Mouse (Mus musculus) MEL (cell line): Measurements from ENCODE around the gene Lrrc20. TPM values are rescaled to one million over a fixed set of nuclear protein-coding genes. Genes with fewer than 3 reads are reported as not detected.
A peak's percentile ranks its signal among the peaks of the same experiment; 100 is the strongest.

ENCODE experiments used
- DNase-seq: peaks from one replicate; pipeline ENCODE4 v3.0.0; 2011; ENCODE audit warnings: low read depth, low spot score
- H3K27ac ChIP-seq: 2 replicates; pipeline ENCODE4 v1.5.1; 2012; ENCODE audit warnings: low read depth, mild to moderate bottlenecking, control low read depth, low read length, moderate library complexity; ENCODE audit not compliant: control insufficient read depth
- H3K27me3 ChIP-seq, 2 experiments: fragments of 150-350 bp in 1 of 2; sonication (generic) in 1 of 2; 2 replicates each; pipeline ENCODE4 v1.6.1; 2012; ENCODE audit warnings: low read length in 2 of 2, mild to moderate bottlenecking in 2 of 2, improper control_type of control experiment in 1 of 2, moderate library complexity in 1 of 2; ENCODE audit not compliant: insufficient read depth in 2 of 2, control insufficient read depth in 1 of 2
- H3K36me3 ChIP-seq, 2 experiments: 2 replicates each; pipeline ENCODE4 v1.6.1; 2012 to 2014; ENCODE audit warnings: low read length in 2 of 2, improper control_type of control experiment in 1 of 2, inconsistent platforms in 1 of 2, mild to moderate bottlenecking in 1 of 2; ENCODE audit not compliant: insufficient read depth in 2 of 2, control insufficient read depth in 1 of 2
- H3K4me1 ChIP-seq, 2 experiments: fragments of 150-350 bp in 1 of 2; sonication (generic) in 1 of 2; 2 replicates each; pipeline ENCODE4 v1.6.1; 2012; ENCODE audit warnings: low read length in 2 of 2, improper control_type of control experiment in 1 of 2, mild to moderate bottlenecking in 1 of 2; ENCODE audit not compliant: insufficient read depth in 2 of 2, control insufficient read depth in 1 of 2
- H3K4me3 ChIP-seq, 2 experiments: fragments of 150-350 bp in 1 of 2; sonication (generic) in 1 of 2; 2 replicates each; pipeline ENCODE4 v1.5.1; 2012; ENCODE audit warnings: low read depth in 2 of 2, low read length in 2 of 2, mild to moderate bottlenecking in 2 of 2, moderate library complexity in 2 of 2, control low read depth in 1 of 2, improper control_type of control experiment in 1 of 2; ENCODE audit not compliant: control insufficient read depth in 1 of 2, insufficient read depth in 1 of 2
- H3K79me2 ChIP-seq: 2 replicates; pipeline ENCODE4 v1.6.1; 2012; ENCODE audit warnings: mild to moderate bottlenecking, low read length, moderate library complexity; ENCODE audit not compliant: control insufficient read depth, poor library complexity, insufficient read depth
- H3K9ac ChIP-seq: 2 replicates; pipeline ENCODE4 v1.6.1; 2012; ENCODE audit warnings: low read depth, mild to moderate bottlenecking, control low read depth, low read length, moderate library complexity; ENCODE audit not compliant: control insufficient read depth, poor library complexity, severe bottlenecking
- H3K9me3 ChIP-seq: fragments of 150-350 bp; sonication (generic); replicated peaks from 2 replicates; pipeline ENCODE4 v1.6.1; 2012; ENCODE audit warnings: mild to moderate bottlenecking, low read length, improper control_type of control experiment, moderate library complexity; ENCODE audit not compliant: insufficient read depth
- CTCF ChIP-seq, 3 experiments: IDR thresholded peaks in 2 of 3; conservative IDR thresholded peaks in 1 of 3; 2 replicates each; pipeline ENCODE4 v1.5.1; 2011 to 2012; ENCODE audit warnings: low read length in 3 of 3, low read depth in 2 of 3, mild to moderate bottlenecking in 2 of 3, improper control_type of control experiment in 1 of 3, inconsistent platforms in 1 of 3, mixed read lengths in 1 of 3, moderate library complexity in 1 of 3; ENCODE audit not compliant: control insufficient read depth in 1 of 3, insufficient read depth in 1 of 3, poor library complexity in 1 of 3, severe bottlenecking in 1 of 3
- EP300 ChIP-seq, 2 experiments: IDR thresholded peaks; 2 replicates each; pipeline ENCODE4 v1.6.1; 2011; ENCODE audit warnings: improper control_type of control experiment in 2 of 2, low read length in 2 of 2, low read depth in 1 of 2, mild to moderate bottlenecking in 1 of 2
- GABPA ChIP-seq: IDR thresholded peaks from 2 replicates; pipeline ENCODE4 v1.6.1; 2012; ENCODE audit warnings: low read depth, mild to moderate bottlenecking, inconsistent platforms, low read length, improper control_type of control experiment, moderate library complexity
- KAT2A ChIP-seq: conservative IDR thresholded peaks from 2 replicates; pipeline ENCODE4 v1.6.1; 2012; ENCODE audit warnings: low read depth, low read length, improper control_type of control experiment, inconsistent platforms
- MAZ ChIP-seq: IDR thresholded peaks from 2 replicates; pipeline ENCODE4 v1.6.1; 2012; ENCODE audit warnings: low read depth, mild to moderate bottlenecking, inconsistent platforms, low read length, improper control_type of control experiment
- MEF2A ChIP-seq: IDR thresholded peaks from 2 replicates; pipeline ENCODE4 v1.6.1; 2014; ENCODE audit warnings: low read depth, mild to moderate bottlenecking, inconsistent platforms, low read length, improper control_type of control experiment; ENCODE audit not compliant: poor library complexity, insufficient replicate concordance, severe bottlenecking; ENCODE audit errors: extremely low read depth
- MYB ChIP-seq: IDR thresholded peaks from 2 replicates; pipeline ENCODE4 v1.6.1; 2011; ENCODE audit warnings: mild to moderate bottlenecking, low read depth, low read length, improper control_type of control experiment
- MYC ChIP-seq: IDR thresholded peaks from 2 replicates; pipeline ENCODE4 v1.6.1; 2011; ENCODE audit warnings: low read depth, mild to moderate bottlenecking, low read length, improper control_type of control experiment, moderate library complexity
- NELFE ChIP-seq: IDR thresholded peaks from 2 replicates; pipeline ENCODE4 v1.6.1; 2011; ENCODE audit warnings: low read depth, low read length, improper control_type of control experiment
- POLR2A ChIP-seq, 2 experiments: IDR thresholded peaks; 2 replicates each; pipeline ENCODE4 v1.6.1; 2011 to 2012; ENCODE audit warnings: low read length in 2 of 2, mild to moderate bottlenecking in 2 of 2, control low read depth in 1 of 2, improper control_type of control experiment in 1 of 2, low read depth in 1 of 2, moderate library complexity in 1 of 2; ENCODE audit not compliant: control insufficient read depth in 1 of 2, insufficient read depth in 1 of 2, poor library complexity in 1 of 2
- RAD21 ChIP-seq: IDR thresholded peaks from 2 replicates; pipeline ENCODE4 v1.6.1; 2011; ENCODE audit warnings: mild to moderate bottlenecking, low read depth, low read length, improper control_type of control experiment
- RCOR1 ChIP-seq: IDR thresholded peaks from 2 replicates; pipeline ENCODE4 v1.6.1; 2012; ENCODE audit warnings: low read depth, mild to moderate bottlenecking, inconsistent platforms, low read length, improper control_type of control experiment
- SIN3A ChIP-seq: IDR thresholded peaks from 2 replicates; pipeline ENCODE4 v1.6.1; 2012; ENCODE audit warnings: low read length, improper control_type of control experiment, inconsistent platforms
- SMC3 ChIP-seq: IDR thresholded peaks from 2 replicates; pipeline ENCODE4 v1.6.1; 2011; ENCODE audit warnings: low read depth, low read length, improper control_type of control experiment
- TBP ChIP-seq: IDR thresholded peaks from 2 replicates; pipeline ENCODE4 v1.8.0; 2011; ENCODE audit warnings: low read depth, low read length, improper control_type of control experiment
- ZC3H11A ChIP-seq: IDR thresholded peaks from 2 replicates; pipeline ENCODE4 v1.6.1; 2012; ENCODE audit warnings: low read depth, mild to moderate bottlenecking, inconsistent platforms, low read length, improper control_type of control experiment
- polyA plus RNA-seq, 2 experiments: library from polyadenylated mRNA; stranded (reverse) in 1 of 2; unstranded in 1 of 2; fragments of >175 nt in 1 of 2; fragments of >200 nt in 1 of 2; gene quantifications; 2 replicates each; pipeline versions ENCODE4 v1.2.1 to v1.2.4; 2012; ENCODE audit warnings: low replicate concordance in 2 of 2, low read depth in 1 of 2; ENCODE audit not compliant: insufficient read length in 2 of 2, insufficient read depth in 1 of 2, missing spikeins in 1 of 2
- total RNA-seq: library from RNA; depleted of rRNA; stranded (reverse); fragments of 300-350 nt; gene quantifications from 2 replicates; pipeline ENCODE4 v1.2.3, GENCODE M21; 2012

The Lrrc20 gene
- total and polyA plus RNA-seq, 3 experiments = 7.6 to 14.7 TPM; not detected in 1

DNA sequence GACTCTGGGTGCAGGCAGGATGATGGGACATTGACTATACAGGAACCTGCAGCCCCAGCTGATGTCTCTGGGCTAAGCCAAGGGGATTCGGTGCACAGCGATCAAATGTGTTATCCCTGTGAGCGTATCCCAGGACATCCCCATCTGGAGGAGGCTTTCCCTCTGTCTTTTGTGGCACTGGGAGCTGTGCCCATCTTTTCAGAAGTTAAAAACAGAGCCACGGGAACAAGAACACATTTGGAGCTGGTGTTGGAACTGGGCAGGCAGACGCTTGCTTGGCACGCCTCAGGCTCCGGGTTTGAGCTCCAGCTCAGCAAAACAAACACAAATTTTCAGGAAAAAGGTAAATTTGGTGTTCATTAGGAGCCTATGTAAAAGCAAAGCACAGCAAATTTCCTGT lies 122.4 kb downstream of the Lrrc20 start:
- H3K9me3 ChIP-seq = no peaks in the 10 kb centered on the region

DNA sequence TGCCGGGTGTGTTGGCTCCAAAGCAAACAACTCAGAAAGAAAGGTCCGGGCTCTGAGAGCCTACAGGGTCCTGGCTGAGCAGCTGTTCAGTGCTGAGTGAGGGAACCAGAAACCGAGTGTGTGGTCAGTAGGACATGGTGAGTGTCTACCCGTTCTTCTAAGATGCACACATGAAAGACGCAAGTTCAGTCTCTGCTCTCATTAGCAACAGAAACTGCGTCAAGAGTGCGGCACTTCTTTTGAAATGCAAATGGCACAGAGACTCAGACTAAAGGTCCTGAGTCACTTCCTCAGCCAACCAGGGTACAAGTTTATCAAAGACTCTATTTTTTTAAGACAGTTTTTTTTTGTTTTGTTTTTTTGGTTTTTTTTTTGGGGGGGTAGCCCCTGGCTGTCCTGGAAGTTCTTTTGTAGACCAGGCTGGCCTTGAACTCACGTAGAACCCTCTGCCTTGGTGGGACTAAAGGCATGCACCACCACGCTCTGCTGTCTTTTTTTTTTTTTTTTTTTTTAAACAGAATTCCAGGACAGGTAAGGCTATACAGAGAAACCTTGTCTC lies 124.0 kb downstream of the Lrrc20 start:
- DNase-seq = no peak
- no peaks in the 10 kb centered on the region for H3K9me3 ChIP-seq
- H3K9ac ChIP-seq = no peak overlapping the region
- no peak for TF ChIP-seq KAT2A
- no peak for TF ChIP-seq CTCF (IDR thresholded peaks at IDR 0.05 in 2 of 3, conservative IDR thresholded peaks at IDR 0.05 in 1 of 3; ENCODE audit: control insufficient read depth in 1 of 3, insufficient read depth in 1 of 3, low read depth in 2 of 3, low read length in 3 of 3, poor library complexity in 1 of 3, severe bottlenecking in 1 of 3)
- TF ChIP-seq EP300 (IDR thresholded peaks at IDR 0.05; ENCODE audit: low read depth in 1 of 2, low read length in 2 of 2) = no peak
- no peak for TF ChIP-seq GABPA
- H3K79me2 ChIP-seq = no peaks in the 10 kb centered on the region
- H3K4me1 ChIP-seq = no peaks in the 10 kb centered on the region
- no peak overlapping the region for H3K4me3 ChIP-seq
- H3K27me3 ChIP-seq = no peaks in the 10 kb centered on the region
- H3K36me3 ChIP-seq = no peaks in the 10 kb centered on the region
- no peak overlapping the region for H3K27ac ChIP-seq

More for the DNA sequence above, 122.4 kb downstream of the Lrrc20 start:
- no peaks in the 10 kb centered on the region for H3K27me3 ChIP-seq
- no peak overlapping the region for H3K4me3 ChIP-seq
- H3K4me1 ChIP-seq = no peaks in the 10 kb centered on the region
- no peak for DNase-seq
- no peaks in the 10 kb centered on the region for H3K79me2 ChIP-seq
- TF ChIP-seq MYC = no peak
- TF ChIP-seq TBP = no peak
- no peak for TF ChIP-seq NELFE
- H3K27ac ChIP-seq = no peak overlapping the region
- no peak overlapping the region for H3K9ac ChIP-seq
- H3K36me3 ChIP-seq = no peaks in the 10 kb centered on the region

DNA sequence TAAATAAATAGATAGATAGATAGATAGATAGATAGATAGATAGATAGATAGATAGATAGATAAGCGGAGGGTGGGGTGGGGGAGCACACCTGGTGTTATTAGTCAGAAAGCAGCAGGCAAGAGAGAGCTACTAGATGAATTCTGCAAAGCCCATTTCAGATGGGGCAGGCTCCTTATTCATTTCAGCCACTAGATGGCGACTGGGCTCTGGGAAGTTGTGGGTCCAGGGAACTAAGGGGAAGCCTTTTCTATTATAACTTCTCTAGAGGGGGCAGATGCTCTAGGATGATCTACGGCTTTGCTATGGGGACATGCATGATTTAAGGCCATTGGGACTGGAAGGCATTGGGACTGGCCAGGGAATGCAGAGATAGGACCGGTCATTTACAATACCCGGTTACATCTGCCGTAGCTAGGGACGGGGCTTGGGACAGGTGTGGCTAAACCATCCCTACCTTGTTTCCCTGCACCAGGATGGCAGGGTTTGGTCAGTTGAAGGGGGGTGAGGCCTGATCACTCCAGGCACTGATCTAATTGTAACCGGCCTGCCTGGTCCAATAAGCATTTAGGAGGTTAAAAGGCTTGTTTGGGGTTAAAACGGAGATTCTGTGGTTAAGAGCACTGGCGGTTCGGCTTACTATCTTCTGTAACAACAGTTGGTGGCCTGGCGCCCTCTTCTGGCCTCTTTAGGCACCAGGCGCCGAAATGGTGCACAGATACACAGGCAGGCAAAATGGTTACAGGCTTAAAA lies 126.9 kb downstream of the Lrrc20 start:
- Histone ChIP-seq H3K79me2 (no peaks in the 10 kb centered on the region), H3K9me3 (no peaks in the 10 kb centered on the region), H3K27me3 (no peaks in the 10 kb centered on the region), H3K4me3 (peak overlapping the region; percentile 52 to 68), H3K27ac (no peak overlapping the region), H3K9ac (no peak overlapping the region), H3K36me3 (no peaks in the 10 kb centered on the region), H3K4me1 (no peaks in the 10 kb centered on the region)
- TF ChIP-seq ZC3H11A = peak; percentile 66
- TF ChIP-seq TBP = no peak
- TF ChIP-seq MYB = 0 out of 2 replicates have a peak, but pooled peaks have one; percentile 10
- TF ChIP-seq POLR2A (IDR thresholded peaks at IDR 0.05; ENCODE audit: control insufficient read depth in 1 of 2, insufficient read depth in 1 of 2, low read depth in 1 of 2, low read length in 2 of 2, poor library complexity in 1 of 2) = no peak
- TF ChIP-seq MEF2A = no peak
- peak; percentile 64 to 95 (median 90); a peak in 5 of 6 replicates for TF ChIP-seq CTCF (IDR thresholded peaks at IDR 0.05 in 2 of 3, conservative IDR thresholded peaks at IDR 0.05 in 1 of 3; ENCODE audit: control insufficient read depth in 1 of 3, insufficient read depth in 1 of 3, low read depth in 2 of 3, low read length in 3 of 3, poor library complexity in 1 of 3, severe bottlenecking in 1 of 3)
- TF ChIP-seq RCOR1 = no peak
- TF ChIP-seq MAZ = 0 out of 2 replicates have a peak, but pooled peaks have one; percentile 43
- TF ChIP-seq RAD21 = peak; percentile 81
- TF ChIP-seq SMC3 = peak; percentile 85
- no peak for TF ChIP-seq SIN3A
- DNase-seq = peak; percentile 88
